Mouse (Mus musculus): ENCODE results near the gene Pknox1. TPM values are rescaled to one million over a fixed set of nuclear protein-coding genes. Genes with fewer than 3 reads are reported as not detected.

The Pknox1 gene
- polyA plus RNA-seq, 1 experiment from 2014 or later, result 20.6 TPM

DNA sequence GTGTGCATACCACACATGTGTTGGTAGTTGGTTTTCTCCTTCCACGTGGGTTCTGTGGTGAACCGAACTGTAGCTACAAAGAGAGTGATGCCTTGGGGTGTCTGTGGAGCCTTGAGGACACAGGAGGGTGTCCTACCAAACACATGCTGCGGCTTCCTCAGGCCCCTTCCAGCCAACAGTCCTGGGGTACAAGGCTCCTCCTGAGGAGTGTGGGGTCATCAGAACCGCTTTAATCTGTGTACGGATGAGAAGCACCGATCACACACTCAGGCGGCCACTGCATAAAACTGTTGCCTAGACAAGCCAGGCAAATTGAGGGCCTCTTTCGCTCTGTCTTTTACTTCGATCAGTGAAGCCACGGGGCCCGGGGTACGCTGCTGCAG is 911 bp upstream of the Pknox1 start:
- Histone ChIP-seq H3K4me2 (ENCODE audit: low read depth, low read length) (peak overlapping the region; percentile 83), H3K4me3 (ENCODE audit: low read length) (peak overlapping the region; percentile 60), H3K9me3 (replicated peaks; ENCODE audit: control insufficient read depth, low read length) (no peaks in the 10 kb centered on the region), H3K9ac (ENCODE audit: low read length) (peak overlapping the region; percentile 79), H3K36me3 (ENCODE audit: control insufficient read depth, insufficient read depth) (no peaks in the 10 kb centered on the region), H3K27ac (ENCODE audit: low read length) (peak overlapping the region; percentile 93), H3K27me3 (ENCODE audit: control insufficient read depth, insufficient read depth, low read length) (no peaks in the 10 kb centered on the region), H3K4me1 (ENCODE audit: control insufficient read depth, insufficient read depth, low read length) (peaks cover 27% of the 10 kb centered on the region)
- WGBS, result 13% methylated on average over 12 of the region's 12 CpGs
- ATAC-seq (replicated peaks; ENCODE audit: extremely low read depth, insufficient read depth, low FRiP score), result no peak

DNA sequence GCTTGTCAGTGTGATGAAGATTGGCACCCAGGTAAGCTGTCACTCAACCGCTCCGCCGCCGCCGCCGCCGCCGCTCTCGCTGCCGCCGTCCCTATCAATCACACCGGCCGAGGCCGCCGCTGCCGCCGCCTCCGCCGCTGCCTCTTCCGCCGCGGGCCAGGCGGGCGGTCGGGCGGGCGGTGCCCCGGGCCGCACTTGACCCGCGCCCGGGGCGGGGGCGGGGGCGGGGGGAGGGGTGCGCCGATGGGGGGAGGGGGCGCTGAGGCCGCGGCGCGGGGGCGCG is 265 bp downstream of the Pknox1 start:
- Histone ChIP-seq H3K9ac (ENCODE audit: low read length) (peak overlapping the region; percentile 93), H3K4me3 (ENCODE audit: low read length) (peak overlapping the region; percentile 80), H3K27me3 (ENCODE audit: control insufficient read depth, insufficient read depth, low read length) (no peaks in the 10 kb centered on the region), H3K36me3 (ENCODE audit: control insufficient read depth, insufficient read depth) (no peaks in the 10 kb centered on the region), H3K9me3 (replicated peaks; ENCODE audit: control insufficient read depth, low read length) (no peaks in the 10 kb centered on the region), H3K4me1 (ENCODE audit: control insufficient read depth, insufficient read depth, low read length) (peaks cover 34% of the 10 kb centered on the region), H3K27ac (ENCODE audit: low read length) (peak overlapping the region; percentile 98), H3K4me2 (ENCODE audit: low read depth, low read length) (peak overlapping the region; percentile 88)
- WGBS, result 0% methylated on average over 22 of the region's 44 CpGs
- ATAC-seq (replicated peaks; ENCODE audit: extremely low read depth, insufficient read depth, low FRiP score), result no peak

DNA sequence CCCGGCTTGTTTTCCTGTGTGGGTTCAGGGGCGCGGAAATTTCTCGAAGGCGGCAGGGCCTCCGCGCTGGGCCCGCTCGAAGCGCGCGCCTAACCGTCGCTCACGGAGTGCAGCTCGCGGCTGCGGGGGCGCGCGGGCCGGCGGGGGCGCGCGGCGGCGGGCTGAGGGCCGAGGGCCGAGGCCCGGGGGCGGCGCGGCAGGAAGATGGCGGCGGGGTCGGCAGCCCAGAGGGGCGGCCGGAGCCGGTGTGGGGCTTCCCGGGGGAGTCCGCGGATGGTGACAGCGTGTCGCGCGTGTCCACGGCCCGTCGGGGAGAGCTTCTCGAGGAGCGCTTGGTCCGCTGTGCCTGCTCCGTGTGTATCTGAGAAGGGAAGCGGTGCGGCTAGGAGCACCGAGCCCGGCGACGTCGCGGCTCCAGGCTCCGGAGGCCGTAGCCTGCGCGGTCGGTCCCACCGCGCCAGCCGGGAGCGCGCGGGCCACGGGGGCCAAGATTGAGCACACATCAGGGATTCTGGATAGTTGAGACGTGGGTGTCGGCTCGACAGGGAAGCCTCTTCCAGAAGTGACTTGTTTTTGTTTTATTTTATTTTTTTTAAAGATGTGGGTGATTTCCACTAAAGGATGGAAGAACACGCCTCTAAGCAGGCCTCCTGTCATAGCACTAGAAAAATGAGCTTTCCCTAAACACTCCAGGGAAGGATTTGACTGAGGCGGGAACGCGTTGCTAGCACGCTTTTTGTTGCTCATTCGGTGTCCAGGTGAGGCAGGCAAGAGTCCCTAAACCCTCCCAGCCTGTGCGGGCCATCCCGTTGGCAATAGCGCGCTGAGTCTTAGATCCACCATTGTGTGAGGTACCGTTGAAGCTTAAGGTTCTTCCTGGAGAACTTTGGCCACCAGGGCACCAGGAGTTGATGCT is 865 bp downstream of the Pknox1 start:
- no peaks in the 10 kb centered on the region for H3K9me3 ChIP-seq (replicated peaks; ENCODE audit: control insufficient read depth, low read length)
- H3K4me1 ChIP-seq (ENCODE audit: control insufficient read depth, insufficient read depth, low read length), result peaks cover 34% of the 10 kb centered on the region
- H3K4me2 ChIP-seq (ENCODE audit: low read depth, low read length), result peak overlapping the region; percentile 88
- no peaks in the 10 kb centered on the region for H3K27me3 ChIP-seq (ENCODE audit: control insufficient read depth, insufficient read depth, low read length)
- no peaks in the 10 kb centered on the region for H3K36me3 ChIP-seq (ENCODE audit: control insufficient read depth, insufficient read depth)
- peak overlapping the region; percentile 98 for H3K27ac ChIP-seq (ENCODE audit: low read length)
- WGBS, result under 1% methylated on average over 88 of the region's 88 CpGs
- H3K9ac ChIP-seq (ENCODE audit: low read length), result peak overlapping the region; percentile 93
- ATAC-seq (replicated peaks; ENCODE audit: extremely low read depth, insufficient read depth, low FRiP score), result peak; percentile 35
- H3K4me3 ChIP-seq (ENCODE audit: low read length), result peak overlapping the region; percentile 80

DNA sequence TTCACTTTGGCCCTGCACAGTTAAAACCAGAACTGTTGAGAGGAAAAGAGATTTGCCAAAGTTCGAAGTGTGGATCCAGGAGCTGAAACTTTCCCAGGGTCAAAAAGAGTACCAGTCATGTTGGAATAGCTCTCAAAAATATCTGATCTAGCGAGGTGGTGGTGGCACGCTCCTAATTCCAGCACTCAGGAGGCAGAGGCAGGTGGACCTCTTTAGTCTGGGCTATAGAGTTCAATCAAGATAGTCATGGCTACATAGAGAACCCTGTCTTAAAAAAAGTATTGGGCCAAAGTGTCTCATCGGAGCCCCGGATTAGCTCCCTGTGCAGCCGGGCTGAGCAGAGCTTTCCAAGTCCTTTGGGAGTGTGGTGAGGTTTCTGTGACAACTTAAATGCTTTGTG is 1.7 kb downstream of the Pknox1 start:
- Histone ChIP-seq H3K36me3 (ENCODE audit: control insufficient read depth, insufficient read depth) (no peaks in the 10 kb centered on the region), H3K27me3 (ENCODE audit: control insufficient read depth, insufficient read depth, low read length) (no peaks in the 10 kb centered on the region), H3K27ac (ENCODE audit: low read length) (peak overlapping the region; percentile 98; the same call in 1 of the 2 replicates), H3K4me1 (ENCODE audit: control insufficient read depth, insufficient read depth, low read length) (peaks cover 39% of the 10 kb centered on the region), H3K9me3 (replicated peaks; ENCODE audit: control insufficient read depth, low read length) (no peaks in the 10 kb centered on the region), H3K4me3 (ENCODE audit: low read length) (peak overlapping the region; percentile 80), H3K4me2 (ENCODE audit: low read depth, low read length) (peak overlapping the region; percentile 88), H3K9ac (ENCODE audit: low read length) (peak overlapping the region; percentile 93)
- WGBS, result 60% methylated on average over 6 of the region's 6 CpGs
- no peak for ATAC-seq (replicated peaks; ENCODE audit: extremely low read depth, insufficient read depth, low FRiP score)

DNA sequence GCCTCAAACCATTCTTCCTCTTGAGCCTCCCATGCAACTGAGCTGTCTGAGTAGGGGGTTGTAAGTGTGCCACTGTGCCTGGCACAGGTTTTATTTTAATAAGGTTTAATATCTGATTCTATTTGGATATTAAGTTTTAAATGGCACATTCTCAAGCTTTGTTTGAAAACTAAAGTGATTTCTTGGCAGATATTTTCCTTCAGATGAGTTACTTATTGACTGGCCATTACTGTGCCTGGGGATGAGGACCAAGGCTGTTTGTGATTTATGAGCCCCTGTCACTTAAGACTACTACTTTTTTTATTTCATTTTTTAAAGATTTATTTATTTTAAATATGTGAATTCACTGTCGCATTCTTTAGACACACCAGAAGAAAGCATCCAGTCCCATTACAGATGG is 5.2 kb downstream of the Pknox1 start:
- Histone ChIP-seq H3K36me3 (ENCODE audit: control insufficient read depth, insufficient read depth) (no peaks in the 10 kb centered on the region), H3K27me3 (ENCODE audit: control insufficient read depth, insufficient read depth, low read length) (no peaks in the 10 kb centered on the region), H3K4me1 (ENCODE audit: control insufficient read depth, insufficient read depth, low read length) (peaks cover 40% of the 10 kb centered on the region), H3K4me2 (ENCODE audit: low read depth, low read length) (no peak overlapping the region), H3K4me3 (ENCODE audit: low read length) (no peak overlapping the region), H3K27ac (ENCODE audit: low read length) (no peak overlapping the region), H3K9ac (ENCODE audit: low read length) (no peak overlapping the region), H3K9me3 (replicated peaks; ENCODE audit: control insufficient read depth, low read length) (no peaks in the 10 kb centered on the region)
- WGBS, result 87% methylated on average over 1 of the region's 1 CpGs
- no peak for ATAC-seq (replicated peaks; ENCODE audit: extremely low read depth, insufficient read depth, low FRiP score)

DNA sequence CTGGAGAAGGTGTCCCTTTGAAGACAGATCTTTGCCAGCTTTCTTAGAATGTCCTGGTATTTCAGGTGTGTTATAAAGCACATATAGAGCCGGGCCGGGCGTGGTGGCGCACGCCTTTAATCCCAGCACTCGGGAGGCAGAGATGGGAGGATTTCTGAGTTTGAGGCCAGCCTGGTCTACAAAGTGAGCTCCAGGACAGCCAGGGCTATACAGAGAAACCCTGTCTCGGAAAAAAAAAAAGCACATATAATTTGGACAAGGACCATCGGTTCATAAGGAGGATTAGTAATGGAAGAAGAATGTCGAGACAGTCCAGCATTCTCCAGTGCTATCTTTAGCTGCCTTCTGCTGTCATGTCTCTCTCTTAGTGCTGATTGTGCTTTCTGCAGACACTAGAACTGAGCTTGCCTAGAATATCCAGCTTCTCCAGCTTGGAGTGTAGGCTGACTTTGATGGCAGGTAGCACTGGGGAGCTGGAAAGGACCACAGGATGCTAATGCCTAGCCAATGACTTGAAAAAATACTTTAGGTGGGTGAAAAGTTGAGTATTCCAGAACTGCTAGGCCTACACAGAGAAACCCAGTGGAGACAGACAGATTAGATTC is 5.9 kb downstream of the Pknox1 start:
- Histone ChIP-seq H3K4me2 (ENCODE audit: low read depth, low read length) (no peak overlapping the region), H3K9me3 (replicated peaks; ENCODE audit: control insufficient read depth, low read length) (no peaks in the 10 kb centered on the region), H3K36me3 (ENCODE audit: control insufficient read depth, insufficient read depth) (no peaks in the 10 kb centered on the region), H3K4me1 (ENCODE audit: control insufficient read depth, insufficient read depth, low read length) (peaks cover 40% of the 10 kb centered on the region), H3K27me3 (ENCODE audit: control insufficient read depth, insufficient read depth, low read length) (no peaks in the 10 kb centered on the region), H3K4me3 (ENCODE audit: low read length) (no peak overlapping the region), H3K9ac (ENCODE audit: low read length) (no peak overlapping the region), H3K27ac (ENCODE audit: low read length) (no peak overlapping the region; the same call in 1 of the 2 replicates)
- ATAC-seq (replicated peaks; ENCODE audit: extremely low read depth, insufficient read depth, low FRiP score), result peak; percentile 42
- WGBS, result 61% methylated on average over 9 of the region's 9 CpGs

DNA sequence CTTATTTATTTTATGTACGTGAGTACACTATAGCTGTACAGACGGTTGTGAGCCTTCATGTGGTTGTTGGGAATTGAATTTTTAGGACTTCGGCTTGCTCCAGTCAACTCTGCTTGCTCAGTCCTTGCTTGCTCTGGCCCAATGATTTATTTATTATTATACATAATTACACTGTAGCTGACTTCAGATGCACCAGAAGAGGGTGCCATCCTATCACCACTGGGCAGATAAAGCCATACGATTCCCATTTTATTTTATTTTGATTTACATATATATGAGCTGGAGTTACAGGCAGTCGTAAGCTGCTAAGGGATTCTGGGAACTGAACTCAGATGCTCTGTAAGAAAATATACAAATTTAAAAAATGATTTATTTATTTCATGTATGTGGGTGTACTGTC is 7.2 kb downstream of the Pknox1 start:
- H3K4me3 ChIP-seq (ENCODE audit: low read length), result no peak overlapping the region
- H3K9me3 ChIP-seq (replicated peaks; ENCODE audit: control insufficient read depth, low read length), result no peaks in the 10 kb centered on the region
- 87% methylated on average over 5 of the region's 5 CpGs for WGBS
- no peak overlapping the region for H3K27ac ChIP-seq (ENCODE audit: low read length)
- no peak overlapping the region for H3K9ac ChIP-seq (ENCODE audit: low read length)
- H3K36me3 ChIP-seq (ENCODE audit: control insufficient read depth, insufficient read depth), result no peaks in the 10 kb centered on the region
- no peak overlapping the region for H3K4me2 ChIP-seq (ENCODE audit: low read depth, low read length)
- no peaks in the 10 kb centered on the region for H3K27me3 ChIP-seq (ENCODE audit: control insufficient read depth, insufficient read depth, low read length)
- H3K4me1 ChIP-seq (ENCODE audit: control insufficient read depth, insufficient read depth, low read length), result peaks cover 31% of the 10 kb centered on the region
- ATAC-seq (replicated peaks; ENCODE audit: extremely low read depth, insufficient read depth, low FRiP score), result no peak

DNA sequence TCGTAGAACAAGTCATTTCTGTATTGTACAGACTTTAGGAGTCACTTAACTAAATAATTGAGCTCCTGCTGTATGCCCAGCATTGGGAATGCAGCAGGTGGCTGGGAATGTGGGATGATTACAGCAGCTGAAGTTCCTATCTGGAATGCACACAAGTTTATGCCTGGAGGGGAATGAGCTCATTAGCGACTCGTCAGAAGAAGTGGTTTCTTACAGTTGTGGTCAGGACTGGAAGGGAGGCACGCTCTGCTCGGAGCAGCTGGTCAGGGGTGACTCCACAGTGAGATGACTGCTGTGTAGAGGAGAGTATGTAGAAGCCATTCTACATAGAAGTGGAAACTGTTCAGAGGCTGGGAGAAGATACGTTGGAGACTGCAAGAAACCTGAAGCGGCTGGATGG is 10.1 kb downstream of the Pknox1 start:
- Histone ChIP-seq H3K4me3 (ENCODE audit: low read length) (no peak overlapping the region), H3K4me1 (ENCODE audit: control insufficient read depth, insufficient read depth, low read length) (peaks cover 10% of the 10 kb centered on the region), H3K36me3 (ENCODE audit: control insufficient read depth, insufficient read depth) (no peaks in the 10 kb centered on the region), H3K9ac (ENCODE audit: low read length) (no peak overlapping the region), H3K27me3 (ENCODE audit: control insufficient read depth, insufficient read depth, low read length) (no peaks in the 10 kb centered on the region), H3K9me3 (replicated peaks; ENCODE audit: control insufficient read depth, low read length) (no peaks in the 10 kb centered on the region), H3K27ac (ENCODE audit: low read length) (no peak overlapping the region), H3K4me2 (ENCODE audit: low read depth, low read length) (no peak overlapping the region)
- ATAC-seq (replicated peaks; ENCODE audit: extremely low read depth, insufficient read depth, low FRiP score), result no peak
- 63% methylated on average over 7 of the region's 7 CpGs for WGBS

DNA sequence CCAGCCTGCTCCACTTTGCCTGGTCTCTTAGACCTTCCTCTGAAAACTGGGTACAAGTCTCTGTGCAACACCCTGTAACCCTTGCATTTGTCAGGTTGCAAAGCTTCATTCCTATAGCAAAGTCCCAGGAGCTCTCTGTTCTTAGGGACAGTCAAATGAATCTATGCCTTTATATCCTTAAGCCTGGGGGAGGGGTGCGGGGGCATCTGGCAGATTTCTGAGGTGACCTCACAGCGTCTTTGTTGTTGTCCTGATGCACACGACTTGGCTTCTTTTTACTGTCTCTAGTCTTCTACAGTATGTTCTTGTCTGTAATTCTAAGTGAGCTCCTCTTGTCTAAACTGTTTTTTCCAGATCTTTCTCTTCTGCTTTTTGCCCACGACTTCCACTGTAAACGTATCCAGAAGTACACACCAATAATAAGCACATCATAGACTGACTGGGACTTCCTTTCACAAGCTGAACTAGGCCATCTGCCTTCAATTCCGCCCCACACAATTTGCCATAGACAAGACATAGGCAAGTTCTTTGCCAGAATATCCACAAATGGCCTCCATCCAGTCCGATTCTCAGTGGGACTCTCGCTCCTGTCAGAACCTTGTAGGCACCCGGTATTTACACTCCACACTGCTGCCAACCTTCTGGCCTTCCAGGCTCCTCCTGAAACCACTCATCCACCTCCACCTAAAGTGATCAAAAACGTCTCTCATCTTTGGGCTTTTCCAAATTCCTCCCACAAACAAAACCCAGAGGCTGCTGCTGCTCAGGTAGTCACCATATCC is 12.1 kb downstream of the Pknox1 start:
- Histone ChIP-seq H3K4me1 (ENCODE audit: control insufficient read depth, insufficient read depth, low read length) (peaks cover 5% of the 10 kb centered on the region), H3K36me3 (ENCODE audit: control insufficient read depth, insufficient read depth) (no peaks in the 10 kb centered on the region), H3K27me3 (ENCODE audit: control insufficient read depth, insufficient read depth, low read length) (no peaks in the 10 kb centered on the region), H3K9ac (ENCODE audit: low read length) (no peak overlapping the region), H3K27ac (ENCODE audit: low read length) (no peak overlapping the region), H3K4me3 (ENCODE audit: low read length) (no peak overlapping the region), H3K4me2 (ENCODE audit: low read depth, low read length) (no peak overlapping the region), H3K9me3 (replicated peaks; ENCODE audit: control insufficient read depth, low read length) (no peaks in the 10 kb centered on the region)
- no peak for ATAC-seq (replicated peaks; ENCODE audit: extremely low read depth, insufficient read depth, low FRiP score)
- 78% methylated on average over 10 of the region's 10 CpGs for WGBS

Data from heart, embryonic 16.5 days (tissue).